Mouse (Mus musculus) stomach, embryonic 16.5 days (tissue): ENCODE measurements around the gene Npas4. TPM values are rescaled to one million over a fixed set of nuclear protein-coding genes. Genes with fewer than 3 reads are reported as not detected.
A peak's percentile ranks its signal among the peaks of the same experiment; 100 is the strongest.

Experiments used
- ATAC-seq: fragments of 200-750 bp; cut with Nextera tagmentation; 2 replicates; pipeline ENCODE4 v1.8.0; 2017; ENCODE audit warnings: moderate number of reproducible peaks, moderate TSS enrichment; ENCODE audit not compliant: insufficient read depth, low FRiP score
- H3K27ac ChIP-seq: fragments of 300-500 bp; sonication (generic); 2 replicates; pipeline ENCODE4 v1.5.1; 2014; ENCODE audit warnings: low read length
- H3K27me3 ChIP-seq: fragments of 300-500 bp; sonication (generic); 2 replicates; pipeline ENCODE4 v1.6.1; 2014; ENCODE audit warnings: low read length, control low read depth, mixed read lengths; ENCODE audit not compliant: control insufficient read depth, insufficient read depth
- H3K36me3 ChIP-seq: fragments of 300-500 bp; sonication (generic); 2 replicates; pipeline ENCODE4 v1.6.1; 2014; ENCODE audit warnings: low read length; ENCODE audit not compliant: control insufficient read depth, insufficient read depth
- H3K4me1 ChIP-seq: fragments of 300-500 bp; sonication (generic); 2 replicates; pipeline ENCODE4 v1.6.1; 2014; ENCODE audit warnings: low read length, control low read depth, mixed read lengths; ENCODE audit not compliant: control insufficient read depth, insufficient read depth
- H3K4me2 ChIP-seq: fragments of 300-500 bp; sonication (generic); 2 replicates; pipeline ENCODE4 v1.6.1; 2014; ENCODE audit warnings: low read depth, low read length, mixed read lengths
- H3K4me3 ChIP-seq: fragments of 300-500 bp; sonication (generic); replicated peaks from 2 replicates; pipeline ENCODE4 v1.5.1; 2014; ENCODE audit warnings: mild to moderate bottlenecking, low read length
- H3K9ac ChIP-seq: fragments of 300-500 bp; sonication (generic); 2 replicates; pipeline ENCODE4 v1.6.1; 2014; ENCODE audit warnings: low read length
- H3K9me3 ChIP-seq: fragments of 300-500 bp; sonication (generic); replicated peaks from 2 replicates; pipeline ENCODE4 v1.6.1; 2016; ENCODE audit warnings: low read length, control low read depth; ENCODE audit not compliant: control insufficient read depth
- WGBS: fragments of 180-500 bp; shearing (Covaris S2); extraction: QIAGEN DNeasy Blood & Tissue Kit; methylation state at CpG from one replicate; pipeline ENCODE4 v1.1.7; 2014; 5-methylcytosine and 5-hydroxymethylcytosine counted together
- polyA plus RNA-seq: library from polyadenylated mRNA; unstranded; fragments of >200 nt; fragmentation: Nextera tagmentation; extraction: Ambion mirVana; gene quantifications from 2 replicates; pipeline ENCODE4 v1.2.1, GENCODE M21; 2015

The Npas4 gene
- polyA plus RNA-seq = 0.23 and 0.34 TPM in 2 replicates

- ATAC-seq = no peak
- Histone ChIP-seq H3K4me2 (peak within 1 kb of the TSS; percentile 8; the same call in 1 of the 2 replicates), H3K36me3 (no peaks in the 10 kb centered on the region), H3K9me3 (no peaks in the 10 kb centered on the region), H3K27ac (no peak within 1 kb of the TSS), H3K9ac (no peak within 1 kb of the TSS), H3K27me3 (peaks cover 26% of the 10 kb centered on the region), H3K4me1 (no peaks in the 10 kb centered on the region), H3K4me3 (no peak within 1 kb of the TSS)
- WGBS = 21% methylated on average over 4 of the region's 4 CpGs
Observed at GRCm38 (mm10) chr19:4990256-4990625, at the start of gene Npas4. Gene Npas4, minus strand, starts transcription at chr19:4990316.

- H3K27me3 ChIP-seq = no peaks in the 10 kb centered on the region
- peak; percentile 22; the same call in 1 of the 2 replicates for ATAC-seq
- H3K9ac ChIP-seq = peak overlapping the region; percentile 95
- H3K27ac ChIP-seq = peak overlapping the region; percentile 68; the same call in 1 of the 2 replicates
- peaks cover 28% of the 10 kb centered on the region for H3K4me1 ChIP-seq
- H3K4me3 ChIP-seq = peak overlapping the region; percentile 80
- no peaks in the 10 kb centered on the region for H3K36me3 ChIP-seq
- H3K4me2 ChIP-seq = peak overlapping the region; percentile 94
- 11% methylated on average over 41 of the region's 41 CpGs for WGBS
- H3K9me3 ChIP-seq = no peaks in the 10 kb centered on the region
Observed at GRCm38 (mm10) chr19:5039301-5040114, 49.4 kb upstream of the Npas4 start.

- Histone ChIP-seq H3K27ac (peak within 1 kb of the TSS; percentile 77), H3K4me2 (peak within 1 kb of the TSS; percentile 94), H3K9ac (peak within 1 kb of the TSS; percentile 95), H3K4me1 (peaks cover 28% of the 10 kb centered on the region), H3K27me3 (no peaks in the 10 kb centered on the region), H3K4me3 (peak within 1 kb of the TSS; percentile 80), H3K36me3 (no peaks in the 10 kb centered on the region), H3K9me3 (no peaks in the 10 kb centered on the region)
- WGBS = under 1% methylated on average over 44 of the region's 44 CpGs
- peak; percentile 92 for ATAC-seq
Observed at GRCm38 (mm10) chr19:5038709-5039156, 48.6 kb upstream of the Npas4 start, which contains the start of the genes B4gat1 and AC124502.3. Gene B4gat1, plus strand, starts transcription at chr19:5038826. Gene AC124502.3, plus strand, starts transcription at chr19:5038891.

- 1% methylated on average over 32 of the region's 32 CpGs for WGBS
- H3K4me3 ChIP-seq = peak overlapping the region; percentile 80
- H3K4me2 ChIP-seq = peak overlapping the region; percentile 94
- no peaks in the 10 kb centered on the region for H3K36me3 ChIP-seq
- H3K9me3 ChIP-seq = no peaks in the 10 kb centered on the region
- H3K9ac ChIP-seq = peak overlapping the region; percentile 95
- H3K27me3 ChIP-seq = no peaks in the 10 kb centered on the region
- ATAC-seq = peak; percentile 35; the same call in 1 of the 2 replicates
- peaks cover 28% of the 10 kb centered on the region for H3K4me1 ChIP-seq
- peak overlapping the region; percentile 77; the same call in 1 of the 2 replicates for H3K27ac ChIP-seq
Observed at GRCm38 (mm10) chr19:5037678-5038571, 47.8 kb upstream of the Npas4 start.

GRCm38 (mm10) chr19:5036577-5036976 lies 46.5 kb upstream of the Npas4 start:
- no peak overlapping the region for H3K27ac ChIP-seq
- H3K4me3 ChIP-seq = no peak overlapping the region
- 82% methylated on average over 4 of the region's 4 CpGs for whole genome bisulfite sequencing
- H3K36me3 ChIP-seq = no peaks in the 10 kb centered on the region
- no peak overlapping the region for H3K4me2 ChIP-seq
- no peak for ATAC-seq
- peaks cover 20% of the 10 kb centered on the region for H3K4me1 ChIP-seq
- no peak overlapping the region for H3K9ac ChIP-seq
- H3K9me3 ChIP-seq = no peaks in the 10 kb centered on the region
- H3K27me3 ChIP-seq = no peaks in the 10 kb centered on the region

- no peak overlapping the region for H3K4me2 ChIP-seq
- no peak overlapping the region for H3K9ac ChIP-seq
- no peak overlapping the region for H3K4me3 ChIP-seq
- ATAC-seq = no peak
- H3K27me3 ChIP-seq = no peaks in the 10 kb centered on the region
- H3K4me1 ChIP-seq = 0 out of 2 replicates have a peak, but pooled peaks cover 2% of the 10 kb centered on the region
- no peaks in the 10 kb centered on the region for H3K36me3 ChIP-seq
- H3K27ac ChIP-seq = no peak overlapping the region
- H3K9me3 ChIP-seq = no peaks in the 10 kb centered on the region
- 79% methylated on average over 3 of the region's 3 CpGs for WGBS
Observed at GRCm38 (mm10) chr19:5032686-5033085, 42.6 kb upstream of the Npas4 start.

GRCm38 (mm10) chr19:5026111-5026510 lies 36.0 kb upstream of the Npas4 start:
- 0 out of 2 replicates have a peak, but pooled peaks cover 3% of the 10 kb centered on the region for H3K4me1 ChIP-seq
- H3K27me3 ChIP-seq = no peaks in the 10 kb centered on the region
- no peaks in the 10 kb centered on the region for H3K9me3 ChIP-seq
- H3K27ac ChIP-seq = no peak overlapping the region
- no peak overlapping the region for H3K4me3 ChIP-seq
- WGBS = 90% methylated on average over 8 of the region's 8 CpGs
- ATAC-seq = no peak
- H3K9ac ChIP-seq = no peak overlapping the region
- no peak overlapping the region for H3K4me2 ChIP-seq
- no peaks in the 10 kb centered on the region for H3K36me3 ChIP-seq

GRCm38 (mm10) chr19:5023621-5024479 lies 33.7 kb upstream of the Npas4 start, which contains the start of gene Slc29a2:
Gene Slc29a2, plus strand, starts transcription at chr19:5023860.
- Histone ChIP-seq H3K27me3 (no peaks in the 10 kb centered on the region), H3K4me2 (peak within 1 kb of the TSS; percentile 86), H3K4me3 (peak within 1 kb of the TSS; percentile 67), H3K9me3 (no peaks in the 10 kb centered on the region), H3K9ac (peak within 1 kb of the TSS; percentile 87), H3K4me1 (0 out of 2 replicates have a peak, but pooled peaks cover 3% of the 10 kb centered on the region), H3K36me3 (no peaks in the 10 kb centered on the region), H3K27ac (peak within 1 kb of the TSS; percentile 90)
- WGBS = under 1% methylated on average over 59 of the region's 62 CpGs
- ATAC-seq = peak; percentile 98
